Mouse (Mus musculus): ENCODE results near the gene Nmt1. TPM values are rescaled to one million over a fixed set of nuclear protein-coding genes. Genes with fewer than 3 reads are reported as not detected.

The Nmt1 gene
- total RNA-seq, 2 experiments from 2014 or later, result 42.8 to 44.0 TPM

DNA sequence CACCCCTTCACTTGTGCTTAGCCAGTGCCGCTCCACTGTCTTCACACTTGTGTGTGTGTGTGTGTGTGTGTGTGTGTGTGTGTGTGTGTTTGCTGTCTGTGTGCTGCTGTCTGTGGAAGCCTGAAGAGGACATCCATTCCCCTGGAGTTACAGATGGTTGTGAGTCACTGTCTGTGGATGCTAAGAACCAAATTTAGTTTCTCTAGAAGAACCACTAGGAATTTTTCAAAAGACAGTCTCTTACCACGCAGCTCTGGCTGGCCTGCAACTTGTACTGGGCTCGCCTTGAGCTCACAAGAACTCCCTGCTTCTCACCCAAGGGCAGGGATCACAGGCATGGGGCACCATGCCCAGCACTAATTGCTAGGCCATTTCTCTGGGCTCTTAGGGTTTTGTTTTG, 5.0 kb downstream of the Nmt1 start:
- DNase-seq, result no peak
- intact Hi-C loops (cut with DNase I; ENCODE audit: low total_unique reads), result no loop called here

DNA sequence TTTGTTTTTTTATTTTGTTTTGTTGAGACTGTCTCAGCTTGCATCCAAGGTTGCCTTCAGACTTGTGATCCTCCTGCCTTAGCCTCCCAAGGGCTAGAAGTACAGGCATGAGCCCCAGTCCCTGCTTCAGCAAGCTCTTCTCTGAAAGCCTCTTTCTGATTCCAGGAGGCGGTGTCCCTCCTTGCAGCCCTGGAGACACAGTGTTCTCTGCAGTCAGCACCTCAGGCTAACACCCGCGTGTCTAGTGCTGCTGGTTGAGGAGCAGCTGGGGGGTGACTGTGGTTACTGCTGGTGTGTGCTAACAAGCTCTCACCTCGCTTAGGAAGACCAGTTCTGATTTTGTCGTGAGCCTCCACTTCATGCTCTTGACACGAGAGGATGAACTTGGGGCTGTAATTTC, 7.0 kb downstream of the Nmt1 start:
- no peak for DNase-seq
- intact Hi-C loops (cut with DNase I; ENCODE audit: low total_unique reads), result no loop called here

DNA sequence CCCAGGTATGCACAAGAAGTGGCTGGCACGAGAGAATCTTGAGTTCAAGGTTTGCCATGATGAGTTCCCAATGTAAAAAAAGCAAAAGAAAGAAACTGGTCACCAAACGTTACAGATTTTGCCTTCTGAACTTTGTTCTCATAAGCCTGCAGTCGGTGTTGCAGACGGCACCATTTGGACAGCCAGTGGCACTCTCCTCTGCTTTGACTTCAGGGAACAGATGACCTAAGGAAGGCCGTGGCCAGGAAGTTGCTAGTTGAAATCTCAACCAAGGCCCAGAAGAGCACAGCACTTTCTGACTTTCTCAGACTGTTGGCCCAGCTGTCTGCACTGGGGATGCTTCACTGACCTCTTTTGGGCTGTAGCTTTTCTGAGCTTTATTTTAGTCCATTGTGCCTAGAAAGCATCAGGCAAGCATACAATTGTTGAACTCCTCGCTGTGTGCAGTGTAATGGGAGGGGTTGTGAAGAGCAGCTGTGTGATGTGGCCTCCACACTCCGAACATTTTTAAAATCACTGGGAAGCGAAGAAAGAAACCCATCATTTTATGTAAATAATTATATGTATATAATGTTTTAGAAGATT, 9.0 kb downstream of the Nmt1 start:
- intact Hi-C loops (cut with DNase I; ENCODE audit: low total_unique reads), result no loop called here
- no peak for DNase-seq

DNA sequence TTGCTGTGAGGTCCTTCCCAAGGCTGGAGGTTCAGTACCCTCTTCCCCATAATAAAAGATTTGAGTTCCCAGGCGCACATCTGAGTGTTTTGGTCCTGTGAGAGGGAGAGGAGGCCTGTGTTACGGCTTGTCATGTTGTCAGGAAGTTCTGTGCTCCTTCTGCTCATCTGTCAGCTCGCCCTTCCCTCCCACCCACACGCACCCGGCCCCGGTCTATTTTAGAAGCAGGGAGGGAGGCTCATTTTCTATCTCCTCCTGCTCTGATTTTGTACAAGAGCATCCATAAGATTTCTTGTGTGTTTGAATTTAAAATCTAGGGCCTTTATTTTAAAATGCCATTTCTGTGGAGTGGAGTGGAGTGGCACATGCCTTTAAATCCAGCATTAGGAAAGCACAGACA, 10.0 kb downstream of the Nmt1 start:
- DNase-seq, result no peak
- intact Hi-C loops (cut with DNase I; ENCODE audit: low total_unique reads), result no loop called here

DNA sequence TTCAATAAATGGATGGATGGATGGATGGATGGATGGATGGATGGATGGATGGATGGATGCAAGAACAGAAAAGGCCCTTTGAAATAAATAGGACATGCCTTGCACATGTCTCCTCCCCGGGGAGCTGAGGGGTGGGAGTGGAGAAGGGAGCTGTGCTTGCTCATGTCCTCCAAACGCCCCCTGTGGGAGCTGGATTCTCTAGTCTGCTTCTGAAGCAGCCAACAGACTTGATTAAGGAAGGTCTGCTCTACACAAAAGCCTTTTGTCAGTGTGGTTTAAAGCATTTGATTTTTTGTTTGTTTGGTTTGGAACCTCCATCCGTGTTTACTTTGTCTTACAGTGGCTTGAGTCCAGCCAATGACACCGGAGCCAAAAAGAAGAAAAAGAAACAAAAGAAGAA, 14.8 kb downstream of the Nmt1 start:
- intact Hi-C loops (cut with DNase I; ENCODE audit: low total_unique reads), result no loop called here
- no peak for DNase-seq

DNA sequence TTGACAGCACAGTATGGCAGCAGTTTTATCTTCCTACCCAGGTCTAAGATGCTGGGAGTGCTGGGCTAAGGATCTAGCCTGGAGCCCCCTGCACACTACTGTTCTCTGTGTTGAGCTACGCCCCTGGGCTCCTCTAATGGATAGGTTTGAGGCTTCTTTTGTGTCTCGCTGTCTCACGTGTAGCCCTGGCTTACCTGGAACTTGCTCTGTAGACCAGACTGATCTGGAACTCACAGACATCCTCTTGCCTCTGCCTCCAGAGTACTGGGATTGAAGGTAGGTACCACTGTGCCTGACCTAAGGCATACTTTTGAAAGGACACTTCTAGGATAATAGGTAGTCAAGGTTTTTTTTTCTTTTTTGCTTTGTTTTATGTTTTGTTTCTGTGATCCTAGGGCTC, 16.0 kb downstream of the Nmt1 start:
- intact Hi-C loops (cut with DNase I; ENCODE audit: low total_unique reads), result no loop called here
- no peak for DNase-seq

DNA sequence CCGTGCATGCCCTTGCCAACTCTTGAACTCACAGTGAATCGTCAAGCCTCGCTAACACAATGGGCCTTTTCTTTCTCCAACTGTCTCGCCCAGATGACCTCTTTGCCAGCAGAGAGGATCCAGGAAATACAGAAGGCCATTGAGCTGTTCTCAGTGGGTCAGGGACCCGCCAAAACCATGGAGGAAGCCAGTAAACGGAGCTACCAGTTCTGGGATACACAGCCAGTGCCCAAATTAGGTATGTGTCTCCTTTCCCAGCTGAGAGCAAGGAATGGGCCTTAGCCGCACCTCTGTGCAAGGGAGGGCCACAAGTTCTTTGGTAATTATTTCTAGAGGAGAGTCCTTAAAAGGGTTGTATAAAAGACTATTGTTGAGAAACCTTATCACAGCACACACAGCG, 18.3 kb downstream of the Nmt1 start:
- DNase-seq, result no peak
- intact Hi-C loops (cut with DNase I; ENCODE audit: low total_unique reads), result no loop called here

DNA sequence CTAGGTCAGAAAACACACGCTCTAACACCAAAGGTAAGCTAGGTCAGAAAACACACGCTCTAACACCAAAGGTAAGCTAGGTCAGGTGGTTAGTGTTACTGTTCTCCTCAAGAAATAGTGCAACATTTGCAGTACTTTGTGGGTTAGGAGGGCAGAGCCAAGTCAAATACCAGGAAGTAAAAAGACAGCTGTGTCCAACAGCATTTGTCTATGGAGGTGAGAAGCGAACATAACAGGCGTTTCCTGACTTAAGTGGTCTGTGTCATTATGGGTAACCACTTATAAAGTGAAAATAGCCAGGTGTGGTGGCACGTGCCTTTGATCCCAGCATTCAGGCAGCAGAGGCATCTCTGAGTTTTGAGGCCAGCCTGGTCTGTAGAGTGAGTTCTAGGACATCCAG, 21.6 kb downstream of the Nmt1 start:
- intact Hi-C loops (cut with DNase I; ENCODE audit: low total_unique reads), result loop anchor here (10.0 kb wide), 1 partner anchor 145 kb away; the partner anchor contains the start of gene Gfap
- no peak for DNase-seq

DNA sequence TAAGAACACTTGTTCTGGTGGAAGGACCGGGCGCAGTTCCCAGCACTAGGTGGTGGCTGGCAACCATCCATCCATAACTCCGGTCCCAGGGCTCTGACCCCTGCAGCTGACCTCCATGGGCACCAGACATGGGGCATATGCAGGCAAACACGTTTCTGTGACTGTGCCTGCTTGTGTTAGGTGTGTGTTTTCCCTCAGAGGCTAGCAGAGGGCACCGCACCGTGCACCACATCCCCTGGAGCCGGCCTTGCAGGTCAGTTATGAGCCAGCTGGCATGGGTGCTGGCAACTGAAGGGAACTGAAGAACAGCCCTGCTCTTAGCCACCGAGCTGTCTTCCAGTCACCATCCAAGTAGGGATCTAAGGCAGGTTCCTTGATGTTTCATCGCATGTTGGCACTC, 22.2 kb downstream of the Nmt1 start:
- intact Hi-C loops (cut with DNase I; ENCODE audit: low total_unique reads), result loop anchor here (10.0 kb wide), 1 partner anchor 145 kb away; the partner anchor contains the start of gene Gfap
- DNase-seq, result peak; percentile 62

DNA sequence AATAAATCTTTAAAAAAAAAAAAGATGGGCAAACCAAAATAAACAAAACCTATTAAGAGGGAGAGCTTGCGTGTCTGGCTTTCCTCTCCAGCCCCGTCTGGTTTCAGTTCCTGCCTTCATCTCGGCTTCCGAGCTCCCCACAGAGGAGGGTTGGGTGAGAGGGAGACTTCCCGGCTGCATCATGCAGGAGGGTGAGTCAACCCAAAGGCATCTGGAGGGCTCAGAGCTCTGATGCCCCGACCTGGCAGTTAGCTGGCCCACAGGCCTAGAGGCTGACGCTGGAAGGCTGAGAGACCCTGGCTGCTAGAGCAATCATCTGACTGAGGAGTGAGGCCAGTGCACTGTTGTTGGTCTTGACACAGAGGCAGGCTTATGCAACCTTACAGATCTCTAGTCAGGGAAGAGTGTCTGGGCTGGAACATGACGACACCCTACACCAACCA, 23.3 kb downstream of the Nmt1 start:
- DNase-seq, result peak; percentile 74

DNA sequence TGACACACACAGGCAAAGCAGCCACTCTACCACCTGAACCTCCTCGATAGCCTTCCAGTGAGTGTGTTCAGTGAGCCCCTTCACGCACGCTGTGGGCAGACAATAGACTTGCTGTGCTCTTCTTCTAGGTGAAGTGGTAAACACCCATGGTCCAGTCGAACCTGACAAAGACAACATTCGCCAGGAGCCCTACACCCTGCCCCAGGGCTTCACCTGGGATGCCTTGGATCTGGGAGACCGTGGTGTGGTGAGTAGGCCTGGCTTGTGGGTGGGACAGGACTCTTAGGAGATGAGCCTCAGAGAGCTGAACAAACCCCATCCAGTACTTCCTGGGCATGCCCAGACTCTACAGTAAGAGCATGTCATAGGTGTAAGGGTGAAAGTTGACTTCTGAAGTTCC, 24.1 kb downstream of the Nmt1 start:
- intact Hi-C loops (cut with DNase I; ENCODE audit: low total_unique reads), result loop anchor here (10.0 kb wide), 1 partner anchor 147 kb away; the partner anchor contains the start of gene Gfap
- no peak for DNase-seq

More for the DNA sequence above, 23.3 kb downstream of the Nmt1 start:
- intact Hi-C loops (cut with DNase I; ENCODE audit: low total_unique reads), result loop anchor here (10.0 kb wide), 1 partner anchor 146 kb away; the partner anchor contains the start of gene Gfap

DNA sequence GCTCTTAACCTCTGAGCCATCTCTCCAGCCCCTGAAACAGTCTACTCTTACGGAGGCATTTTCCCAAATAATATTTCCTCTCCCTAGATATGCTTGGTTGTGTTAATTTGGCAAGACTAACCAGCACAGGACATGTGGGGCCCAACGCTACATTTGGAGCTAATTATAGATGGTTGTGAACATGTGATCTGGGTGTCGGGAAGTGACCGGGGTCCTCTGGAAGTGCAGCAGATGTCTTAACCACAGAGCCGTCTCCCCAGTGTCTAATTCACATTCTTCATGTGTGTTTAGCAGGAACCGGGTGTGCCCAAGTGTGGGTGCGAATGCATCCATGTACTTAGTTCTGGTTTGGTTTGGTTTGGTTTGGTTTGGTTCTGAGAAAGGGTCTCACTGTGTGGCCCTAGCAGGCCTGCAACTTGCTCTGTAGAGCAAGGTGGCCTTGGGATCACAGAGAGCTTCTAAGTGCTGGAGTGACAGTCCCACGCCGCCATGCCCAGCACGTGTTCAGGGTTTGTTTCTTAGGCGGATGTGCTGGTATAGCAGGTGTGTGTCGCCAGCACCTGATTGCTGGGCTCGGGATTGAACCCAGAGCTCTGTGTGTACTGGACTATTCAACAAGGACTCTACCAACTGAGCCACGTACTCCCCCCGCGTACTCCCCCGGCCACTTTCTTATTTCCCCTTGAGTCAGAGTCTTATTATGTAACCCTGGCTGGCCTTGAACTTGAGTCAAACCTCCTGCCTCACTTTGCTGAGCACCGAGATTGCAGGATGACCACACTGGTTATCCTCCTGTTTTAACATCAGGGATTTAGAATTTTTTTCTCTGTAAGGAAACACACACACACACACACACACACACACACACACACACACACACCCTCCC, 25.4 kb downstream of the Nmt1 start:
- DNase-seq, result no peak
- intact Hi-C loops (cut with DNase I; ENCODE audit: low total_unique reads), result loop anchor here (10.0 kb wide), 1 partner anchor 149 kb away; the partner anchor contains the start of gene Gfap

DNA sequence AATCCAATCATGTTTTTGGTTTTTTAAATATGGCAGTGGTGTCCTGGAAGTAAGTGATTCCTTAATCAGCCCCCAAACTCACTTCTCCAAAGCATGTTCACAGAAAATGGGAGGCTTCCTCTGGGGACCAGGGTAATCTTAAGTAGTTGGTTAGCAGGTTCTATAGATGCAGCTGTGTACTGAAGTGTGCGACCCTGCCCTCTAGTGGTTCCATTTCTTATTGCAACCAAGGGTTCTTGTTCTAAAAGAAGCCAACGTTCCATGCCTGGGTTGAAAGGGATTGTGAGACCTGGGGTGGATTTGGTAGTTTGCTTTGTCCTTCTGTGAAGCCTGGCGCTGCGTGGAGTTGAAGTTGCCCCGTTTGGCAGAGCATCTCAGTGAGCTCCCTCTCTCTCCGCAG, 26.8 kb downstream of the Nmt1 start:
- DNase-seq, result peak; percentile 60
- intact Hi-C loops (cut with DNase I; ENCODE audit: low total_unique reads), result loop anchor here (10.0 kb wide), 1 partner anchor 150 kb away; the partner anchor contains the start of gene Gfap

DNA sequence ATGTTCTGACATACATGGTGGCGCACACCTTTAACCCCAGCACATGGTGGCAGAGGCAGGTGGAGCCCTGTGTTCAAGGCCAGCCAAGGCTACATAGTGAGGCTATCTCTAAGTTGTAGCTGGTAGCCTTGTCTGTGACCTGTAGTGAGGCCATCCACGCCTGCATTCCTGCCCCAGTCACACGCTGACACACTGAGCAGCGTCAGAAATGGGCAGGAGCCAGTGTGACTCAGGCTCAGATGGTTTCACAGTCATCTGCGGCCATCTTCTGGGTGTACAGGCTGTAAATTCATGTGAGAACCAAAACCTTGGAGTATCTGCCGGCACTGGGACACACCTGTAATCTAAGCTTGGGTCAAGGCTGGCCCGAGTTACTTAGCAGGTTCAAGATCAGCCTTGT, 28.6 kb downstream of the Nmt1 start:
- DNase-seq, result no peak
- intact Hi-C loops (cut with DNase I; ENCODE audit: low total_unique reads), result loop anchor here (10.0 kb wide), 1 partner anchor 152 kb away; the partner anchor contains the start of gene Gfap

DNA sequence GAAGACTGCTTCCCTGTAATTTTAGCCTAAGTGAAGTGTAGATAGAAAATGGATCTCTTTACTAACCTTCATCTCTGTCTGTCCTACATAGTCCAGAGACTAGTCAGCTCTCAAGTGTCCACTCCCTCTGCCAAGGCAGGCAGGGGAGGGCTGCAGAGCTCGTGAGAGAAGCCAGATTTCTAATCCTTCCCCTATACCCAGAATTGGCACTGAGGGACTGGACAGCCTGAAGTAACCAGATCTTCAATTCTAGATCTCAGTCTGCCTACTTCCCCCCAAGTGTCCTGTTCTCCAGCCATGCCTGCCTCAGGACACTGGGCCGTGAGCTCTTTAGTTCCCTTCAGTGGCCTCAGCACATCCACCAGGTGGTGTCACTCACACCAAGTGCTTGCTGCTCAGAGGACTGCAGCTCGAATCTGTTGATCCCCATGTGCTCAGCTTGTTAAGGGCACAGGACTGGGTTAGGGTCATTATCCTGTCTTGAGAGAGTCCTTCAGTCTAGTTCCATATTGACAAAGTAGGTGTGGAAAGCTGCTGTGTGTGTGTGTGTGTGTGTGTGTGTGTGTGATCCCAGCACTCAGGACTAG, 30.6 kb downstream of the Nmt1 start:
- intact Hi-C loops (cut with DNase I; ENCODE audit: low total_unique reads), result loop anchor here (10.0 kb wide), 1 partner anchor 154 kb away; the partner anchor contains the start of gene Gfap
- DNase-seq, result peak; percentile 38

DNA sequence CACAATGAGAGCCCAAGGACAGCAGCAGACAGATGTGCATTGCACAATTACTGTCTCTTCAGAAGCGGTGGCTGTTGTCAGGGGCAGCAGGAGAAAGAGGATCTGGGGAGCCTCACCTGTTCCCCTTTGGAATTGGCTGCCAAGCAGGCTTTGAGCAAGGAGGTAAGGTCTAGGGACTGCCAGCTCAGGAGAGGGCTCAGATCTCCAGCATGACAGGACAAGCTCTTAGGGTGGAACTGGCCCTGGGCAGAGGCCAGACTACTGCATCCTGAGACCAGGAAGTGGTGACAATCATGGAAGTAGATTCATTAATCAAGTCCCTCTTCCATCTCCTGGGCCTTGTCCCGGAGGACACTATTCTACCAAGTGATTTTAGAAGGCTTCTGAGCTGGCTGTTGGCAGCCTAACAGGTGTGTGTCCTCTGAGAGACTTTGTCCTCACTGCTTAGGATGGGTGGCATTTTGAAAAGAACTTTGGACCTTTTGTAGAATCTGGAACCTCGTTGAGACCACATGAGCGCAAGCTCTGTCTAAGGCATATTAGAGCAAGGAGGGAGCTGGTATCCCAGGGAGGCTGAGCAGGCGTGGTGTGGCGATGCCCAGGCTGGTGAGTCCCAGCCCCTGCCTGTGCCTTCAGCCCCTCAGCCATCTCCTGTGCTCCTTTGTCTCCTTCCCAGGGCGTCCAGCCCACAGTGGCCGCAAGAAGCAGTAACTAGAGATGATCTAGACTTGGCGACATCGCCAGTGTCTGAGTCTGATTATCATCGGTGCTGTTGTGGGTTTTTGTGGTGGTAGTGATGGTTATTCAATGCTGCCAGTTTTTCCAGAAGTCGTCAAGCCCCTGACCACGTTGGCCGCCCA, 38.4 kb downstream of the Nmt1 start:
- intact Hi-C loops (cut with DNase I; ENCODE audit: low total_unique reads), result no loop called here
- peak; percentile 20 for DNase-seq

DNA sequence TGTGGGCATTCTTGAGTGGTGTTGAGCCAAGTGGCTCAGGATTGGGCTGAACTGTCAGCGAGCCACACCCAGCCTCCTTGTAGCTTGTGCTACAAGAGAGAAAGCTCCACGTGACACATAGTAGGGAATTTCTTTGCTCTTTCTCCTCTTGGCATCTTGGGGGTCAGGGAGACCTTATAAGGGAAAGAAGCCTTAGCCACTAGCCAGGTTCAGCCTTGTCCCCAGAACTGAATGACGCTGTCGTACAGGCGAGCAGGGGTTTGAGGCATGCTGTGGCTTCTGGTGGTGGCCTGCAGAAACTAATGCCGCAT, 39.0 kb downstream of the Nmt1 start:
- DNase-seq, result no peak
- intact Hi-C loops (cut with DNase I; ENCODE audit: low total_unique reads), result no loop called here

DNA sequence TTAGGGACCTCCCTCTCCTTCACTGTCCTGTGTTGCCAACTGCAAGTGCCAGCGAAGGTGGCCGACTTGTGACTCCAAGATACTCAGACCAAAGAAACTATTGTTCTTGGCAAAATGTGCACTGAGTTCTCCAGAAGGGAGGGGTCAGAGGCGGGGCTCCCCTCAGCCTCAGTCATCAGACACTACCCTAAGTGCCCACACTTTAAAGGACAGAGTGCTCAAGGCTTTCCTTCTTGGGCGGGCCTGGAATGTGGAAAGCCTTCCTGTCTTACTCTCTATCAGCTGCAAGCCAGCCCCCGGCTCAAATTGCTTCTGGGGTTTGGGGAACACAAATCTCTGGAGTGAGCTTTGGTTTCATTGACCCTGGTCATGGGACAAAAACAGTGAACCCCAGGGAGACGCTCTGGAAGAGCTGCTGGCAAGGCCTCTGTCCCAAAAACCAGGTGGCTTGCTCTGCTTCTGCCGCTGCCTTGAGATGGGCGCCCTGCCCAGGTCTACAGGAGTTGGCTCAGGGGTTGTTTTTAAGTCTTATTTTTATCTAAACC, 39.5 kb downstream of the Nmt1 start:
- DNase-seq, result peak; percentile 85

DNA sequence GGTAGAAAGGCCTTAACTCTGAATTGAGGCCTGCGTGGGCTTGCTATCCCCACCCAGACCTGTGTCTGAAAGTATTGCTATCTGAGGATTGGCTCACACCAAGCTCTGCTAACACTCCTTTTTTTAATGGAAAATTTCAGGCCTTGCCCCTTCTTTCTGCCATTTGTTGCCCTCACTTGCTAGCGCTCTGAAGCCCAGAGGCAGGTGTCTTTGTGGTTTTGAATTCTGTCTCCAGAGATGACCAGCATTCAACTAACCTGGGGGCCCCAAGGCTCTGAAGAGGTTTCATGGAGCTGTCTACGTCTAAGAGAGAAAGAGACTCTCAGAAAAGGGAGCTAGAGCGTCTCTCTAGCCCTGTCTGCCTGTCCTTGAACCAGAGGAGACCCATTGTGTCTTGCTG, 40.3 kb downstream of the Nmt1 start:
- intact Hi-C loops (cut with DNase I; ENCODE audit: low total_unique reads), result no loop called here
- no peak for DNase-seq

More for the DNA sequence above, 39.5 kb downstream of the Nmt1 start:
- intact Hi-C loops (cut with DNase I; ENCODE audit: low total_unique reads), result no loop called here

Measured in gastrocnemius, postnatal 14 days (tissue).